Mouse (Mus musculus): ENCODE results near the gene Ckb. TPM values are rescaled to one million over a fixed set of nuclear protein-coding genes. Genes with fewer than 3 reads are reported as not detected.

Gene Ckb
- total and polyA plus RNA-seq, 3 experiments = 0.54 to 3.7 TPM; not detected in 1

DNA sequence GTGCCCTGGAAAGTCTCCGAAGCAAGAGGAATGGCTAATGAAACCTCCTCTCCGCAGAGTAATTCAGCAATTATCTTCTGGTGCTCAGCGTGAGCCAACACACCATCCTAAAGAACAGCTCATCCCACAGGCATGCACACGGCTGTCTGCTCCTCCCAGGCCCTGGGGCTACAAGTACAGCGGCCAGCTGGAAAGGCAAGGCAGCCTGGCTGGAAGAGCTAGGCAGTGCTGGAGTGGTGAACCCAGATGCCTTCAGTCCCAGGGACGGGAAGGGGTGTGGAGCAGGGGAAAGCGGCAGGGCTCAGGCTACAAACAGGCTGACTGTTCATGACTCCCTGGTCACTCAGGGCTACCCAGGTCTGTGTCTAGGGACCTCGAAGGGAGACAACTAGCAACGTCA lies 32.5 kb upstream of the Ckb start:
- Histone ChIP-seq H3K36me3 (replicated peaks in 1 of 2; ENCODE audit: control insufficient read depth in 1 of 2, insufficient read depth in 1 of 2, low read length in 1 of 2) (peaks cover 4 to 28% of the 10 kb centered on the region in 2 experiments), H3K9me3 (replicated peaks; ENCODE audit: low read length) (no peaks in the 10 kb centered on the region), H3K79me2 (replicated peaks; ENCODE audit: control insufficient read depth, extremely low read depth, insufficient read depth, poor library complexity, severe bottlenecking) (no peaks in the 10 kb centered on the region), H3K4me1 (ENCODE audit: control insufficient read depth in 1 of 2, insufficient read depth in 2 of 2) (peaks cover 3 to 26% of the 10 kb centered on the region in 2 experiments), H3K27ac (ENCODE audit: insufficient read depth, low read depth) (no peak overlapping the region), H3K9ac (ENCODE audit: insufficient read depth, low read depth) (no peak overlapping the region), H3K27me3 (replicated peaks) (no peaks in the 10 kb centered on the region), H3K4me3 (replicated peaks in 1 of 3; ENCODE audit: low read depth in 2 of 3, low read length in 2 of 3, poor library complexity in 1 of 3) (no peak overlapping the region), H3K4me2 (ENCODE audit: insufficient read depth, low read depth, poor library complexity, severe bottlenecking) (no peak overlapping the region)
- no peak for TF ChIP-seq MAFK (IDR thresholded peaks at IDR 0.05; ENCODE audit: insufficient replicate concordance, low read length)
- no peak for TF ChIP-seq NELFE (IDR thresholded peaks at IDR 0.05; ENCODE audit: low read depth, low read length)
- no peak for TF ChIP-seq SMC3 (IDR thresholded peaks at IDR 0.05; ENCODE audit: low read depth, low read length)
- no peak for TF ChIP-seq USF2 (conservative IDR thresholded peaks at IDR 0.05; ENCODE audit: low read depth, low read length)
- no peak for TF ChIP-seq ZKSCAN1 (IDR thresholded peaks at IDR 0.05; ENCODE audit: borderline replicate concordance, low read depth, low read length)
- TF ChIP-seq SIN3A (IDR thresholded peaks at IDR 0.05; ENCODE audit: low read length) = no peak
- TF ChIP-seq TBP (conservative IDR thresholded peaks at IDR 0.05; ENCODE audit: low read depth, low read length) = no peak
- TF ChIP-seq CHD1 (IDR thresholded peaks at IDR 0.05; ENCODE audit: low read depth, low read length) = no peak
- no peak for TF ChIP-seq BHLHE40 (IDR thresholded peaks at IDR 0.05; ENCODE audit: low read depth, low read length)
- TF ChIP-seq POLR2A (IDR thresholded peaks at IDR 0.05; ENCODE audit: low read depth, low read length) = no peak
- no peak for TF ChIP-seq ZMIZ1 (IDR thresholded peaks at IDR 0.05; ENCODE audit: low read depth, low read length)
- TF ChIP-seq UBTF (IDR thresholded peaks at IDR 0.05; ENCODE audit: low read depth, low read length) = no peak
- TF ChIP-seq PAX5 (IDR thresholded peaks at IDR 0.05; ENCODE audit: low read length) = no peak
- no peak for TF ChIP-seq IRF4 (IDR thresholded peaks at IDR 0.05; ENCODE audit: low read depth, low read length)
- TF ChIP-seq NRF1 (IDR thresholded peaks at IDR 0.05; ENCODE audit: low read depth, low read length) = no peak
- TF ChIP-seq JUN (IDR thresholded peaks at IDR 0.05; ENCODE audit: insufficient read depth, low read depth, low read length) = no peak
- no peak for TF ChIP-seq ETS1 (conservative IDR thresholded peaks at IDR 0.05; ENCODE audit: low read depth, low read length)
- TF ChIP-seq HCFC1 (IDR thresholded peaks at IDR 0.05; ENCODE audit: low read depth, low read length) = no peak
- TF ChIP-seq CTCF (conservative IDR thresholded peaks at IDR 0.05 in 1 of 2, IDR thresholded peaks at IDR 0.05 in 1 of 2; ENCODE audit: low read depth in 2 of 2, low read length in 2 of 2) = no peak
- no peak for DNase-seq (ENCODE audit: extremely low read depth)
- dilution Hi-C loops (cut with MboI; ENCODE audit: extremely low pct_ligation_motif_present, extremely low pct_unique_long_range_greater_than_20kb, low sequenced_read_pairs) (no loop called here), in situ Hi-C loops (cut with MboI; ENCODE audit: low pct_ligation_motif_present, low pct_unique_long_range_greater_than_20kb, low sequenced_read_pairs) (no loop called here)

GRCm38 (mm10) chr12:111703301-111703700 lies 31.2 kb upstream of the Ckb start:
- dilution Hi-C loops (cut with MboI; ENCODE audit: extremely low pct_ligation_motif_present, extremely low pct_unique_long_range_greater_than_20kb, low sequenced_read_pairs) = no loop called here
- Histone ChIP-seq H3K9ac (ENCODE audit: insufficient read depth, low read depth) (no peak overlapping the region), H3K79me2 (replicated peaks; ENCODE audit: control insufficient read depth, extremely low read depth, insufficient read depth, poor library complexity, severe bottlenecking) (no peaks in the 10 kb centered on the region), H3K4me2 (ENCODE audit: insufficient read depth, low read depth, poor library complexity, severe bottlenecking) (no peak overlapping the region), H3K4me3 (replicated peaks in 1 of 3; ENCODE audit: low read depth in 2 of 3, low read length in 2 of 3, poor library complexity in 1 of 3) (no peak overlapping the region), H3K27me3 (replicated peaks) (no peaks in the 10 kb centered on the region), H3K36me3 (replicated peaks in 1 of 2; ENCODE audit: control insufficient read depth in 1 of 2, insufficient read depth in 1 of 2, low read length in 1 of 2) (peaks cover 0 to 17% of the 10 kb centered on the region in 2 experiments), H3K27ac (ENCODE audit: insufficient read depth, low read depth) (no peak overlapping the region), H3K4me1 (ENCODE audit: control insufficient read depth in 1 of 2, insufficient read depth in 2 of 2) (peaks cover 3 to 36% of the 10 kb centered on the region in 2 experiments), H3K9me3 (replicated peaks; ENCODE audit: low read length) (no peaks in the 10 kb centered on the region)
- TF ChIP-seq TBP (conservative IDR thresholded peaks at IDR 0.05; ENCODE audit: low read depth, low read length) (no peak), TCF12 (IDR thresholded peaks at IDR 0.05; ENCODE audit: low read depth, low read length) (no peak), RAD21 (IDR thresholded peaks at IDR 0.05; ENCODE audit: low read depth, low read length) (no peak), E2F4 (IDR thresholded peaks at IDR 0.05; ENCODE audit: insufficient replicate concordance, low read depth, low read length) (no peak), NELFE (IDR thresholded peaks at IDR 0.05; ENCODE audit: low read depth, low read length) (no peak), ETS1 (conservative IDR thresholded peaks at IDR 0.05; ENCODE audit: low read depth, low read length) (no peak), CHD1 (IDR thresholded peaks at IDR 0.05; ENCODE audit: low read depth, low read length) (no peak), ELF1 (IDR thresholded peaks at IDR 0.05; ENCODE audit: low read depth, low read length) (no peak), USF2 (conservative IDR thresholded peaks at IDR 0.05; ENCODE audit: low read depth, low read length) (no peak), EP300 (IDR thresholded peaks at IDR 0.05; ENCODE audit: low read length) (no peak), NRF1 (IDR thresholded peaks at IDR 0.05; ENCODE audit: low read depth, low read length) (no peak), BHLHE40 (IDR thresholded peaks at IDR 0.05; ENCODE audit: low read depth, low read length) (no peak), KAT2A (IDR thresholded peaks at IDR 0.05; ENCODE audit: insufficient replicate concordance, low read length) (no peak), CTCF (conservative IDR thresholded peaks at IDR 0.05 in 1 of 2, IDR thresholded peaks at IDR 0.05 in 1 of 2; ENCODE audit: low read depth in 2 of 2, low read length in 2 of 2) (no peak), ZNF384 (IDR thresholded peaks at IDR 0.05; ENCODE audit: low read depth, low read length) (no peak), ZC3H11A (IDR thresholded peaks at IDR 0.05; ENCODE audit: low read depth, low read length) (no peak), JUND (conservative IDR thresholded peaks at IDR 0.05; ENCODE audit: low read depth, low read length) (no peak)
- in situ Hi-C loops (cut with MboI; ENCODE audit: low pct_ligation_motif_present, low pct_unique_long_range_greater_than_20kb, low sequenced_read_pairs) = no loop called here
- no peak for DNase-seq (ENCODE audit: extremely low read depth)

Data from CH12.LX (cell line).